Mouse (Mus musculus) layer of hippocampus, adult 9-10 months (tissue): ENCODE data around the gene Scn9a.

Experiments
- DNase-seq: peaks from one replicate; pipeline ENCODE4 v3.0.0; 2022; ENCODE audit warnings: low spot score

Scn9a gene

GRCm38 (mm10) chr2:66462458-66462857 lies 172.3 kb downstream of the Scn9a start:
- DNase-seq = no peak

DNA sequence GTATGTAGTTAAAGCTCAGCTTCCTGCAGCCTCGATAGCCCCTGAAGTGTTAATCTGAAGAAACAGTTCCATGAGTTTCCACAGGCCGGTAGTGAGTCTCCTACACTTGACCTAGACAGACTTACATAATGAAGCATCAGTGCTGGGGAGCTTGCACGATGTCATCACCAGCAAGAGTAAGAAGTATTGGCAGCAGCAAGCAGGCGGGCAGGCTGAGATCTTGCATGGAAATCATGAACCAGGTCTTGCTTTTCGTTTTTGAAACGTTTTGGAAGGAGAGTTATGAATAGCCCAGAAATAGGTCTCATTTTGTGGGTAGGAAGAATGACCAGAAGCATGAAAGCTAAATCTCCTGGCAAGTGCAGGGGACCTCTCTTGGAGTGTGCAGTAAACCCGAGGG lies 194.1 kb downstream of the Scn9a start, which contains the start of gene Scn1a:
Gene Scn1a, minus strand, starts transcription at position 130 of the 400 bp plus-strand sequence.
- no peak for DNase-seq

DNA sequence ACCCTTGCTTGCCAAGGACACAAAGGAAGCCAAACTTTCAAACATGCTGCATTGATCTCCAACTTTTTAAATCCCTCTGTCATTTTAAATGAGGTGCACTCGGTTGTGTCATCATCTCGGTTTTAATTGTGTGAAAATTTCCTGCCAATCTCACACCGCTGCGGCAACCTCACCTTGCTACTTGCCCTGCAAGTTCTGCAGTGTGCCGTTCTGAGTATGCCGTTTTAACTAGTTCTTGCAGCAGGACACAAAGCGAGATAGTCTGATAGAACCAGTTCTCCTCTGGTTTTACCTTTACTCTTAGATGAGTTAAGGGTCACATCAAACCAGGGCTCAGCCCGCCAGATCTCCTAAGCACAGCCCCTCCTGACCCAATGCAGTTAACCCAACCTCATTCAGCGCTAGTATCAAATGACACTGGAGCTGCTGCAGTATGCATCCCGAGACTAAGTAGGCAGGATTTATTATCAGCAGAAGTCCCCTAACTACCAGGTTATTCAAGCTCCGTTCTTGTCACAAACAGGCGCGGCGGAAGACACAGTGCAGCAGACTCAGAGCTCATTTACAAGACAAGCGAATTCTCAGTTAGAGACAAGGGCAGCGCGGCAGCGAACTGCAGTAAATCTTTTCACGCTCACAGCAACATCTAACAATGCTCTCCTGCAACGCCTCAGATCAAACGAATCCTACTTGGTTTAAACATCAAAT lies 194.8 kb downstream of the Scn9a start:
- no peak for DNase-seq

DNA sequence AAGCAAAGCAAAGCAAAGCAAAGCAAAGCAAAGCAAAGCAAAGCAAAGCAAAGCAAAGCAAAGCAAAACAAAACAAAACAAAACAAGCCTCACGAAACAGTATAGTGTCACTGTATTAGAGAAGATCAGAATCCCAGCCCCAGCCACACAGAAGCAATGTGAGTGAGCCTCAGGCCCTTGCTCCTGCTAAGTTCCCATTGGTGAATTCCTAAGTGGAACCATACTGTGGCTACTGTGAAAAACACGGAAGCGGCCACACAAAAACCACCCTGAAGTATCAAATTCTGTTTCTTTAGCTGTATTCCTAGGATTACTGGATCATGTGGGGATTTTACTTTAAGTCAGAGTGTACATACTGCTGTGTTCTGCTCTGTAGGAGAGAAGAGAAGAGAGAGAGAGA lies 198.5 kb downstream of the Scn9a start:
- DNase-seq = no peak
